Comparison of ENCODE assay signal across 8 mouse cellular contexts in genomic region chr13:20297841-20298240, GRCm38 (mm10).
A peak's percentile ranks its signal among the peaks of the same experiment; 100 is the strongest.
DNase-seq lines count a peak whose midpoint lies in the region; ATAC-seq and TF ChIP-seq lines count a peak whose summit lies in the region.

No protein-coding gene starts in this region.

- no peak overlapping the region for H3K4me3 ChIP-seq in MEL (ENCODE audit: control insufficient read depth in 1 of 2, insufficient read depth in 1 of 2, low read depth in 2 of 2, low read length in 2 of 2)

- peak; percentile 47 for TF ChIP-seq RAD21 in MEL (IDR thresholded peaks at IDR 0.05; ENCODE audit: low read depth, low read length)

- DNase-seq in cerebellum, adult 11 months: peak; percentile 39
- peak; percentile 79 for DNase-seq in MEL (ENCODE audit: low read depth, low spot score)
- peak; percentile 57 for DNase-seq in cerebellum, adult 9-10 months
- peak; percentile 56 to 57 for DNase-seq in frontal cortex, postnatal 25 days (ENCODE audit: low spot score in 2 of 2)
- DNase-seq in layer of hippocampus, adult 18-20 months (ENCODE audit: low spot score in 2 of 2): peak; percentile 28 to 84
- DNase-seq in lung, postnatal 36 days: peak; percentile 83
- DNase-seq in right cerebral cortex, postnatal 10 days (ENCODE audit: low spot score in 2 of 2): peak; percentile 61 to 80

- no peaks in the 10 kb centered on the region for H3K9me3 ChIP-seq in MEL (replicated peaks; ENCODE audit: insufficient read depth, low read length)

- H3K79me2 ChIP-seq in MEL (ENCODE audit: control insufficient read depth, insufficient read depth, low read length, poor library complexity): no peaks in the 10 kb centered on the region

- H3K9ac ChIP-seq in MEL (ENCODE audit: control insufficient read depth, low read depth, low read length, poor library complexity, severe bottlenecking): no peak overlapping the region

- no peak for TF ChIP-seq EP300 in MEL (IDR thresholded peaks at IDR 0.05; ENCODE audit: low read depth in 1 of 2, low read length in 2 of 2)

- peaks cover 0 to 6% of the 10 kb centered on the region in 2 experiments; a peak in 2 of 4 replicates for H3K36me3 ChIP-seq in MEL (ENCODE audit: control insufficient read depth in 1 of 2, insufficient read depth in 2 of 2, low read length in 2 of 2)

- no peak for ATAC-seq in cerebellum, adult (ENCODE audit: insufficient number of reproducible peaks, low FRiP score, low TSS enrichment)

- H3K27ac ChIP-seq in MEL (ENCODE audit: control insufficient read depth, low read depth, low read length): no peak overlapping the region

- H3K4me1 ChIP-seq in MEL (ENCODE audit: control insufficient read depth in 1 of 2, insufficient read depth in 2 of 2, low read length in 2 of 2): peaks cover 0 to 12% of the 10 kb centered on the region in 2 experiments; a peak in 3 of 4 replicates

- TF ChIP-seq CTCF in MEL (IDR thresholded peaks at IDR 0.05 in 2 of 3, conservative IDR thresholded peaks at IDR 0.05 in 1 of 3; ENCODE audit: control insufficient read depth in 1 of 3, insufficient read depth in 1 of 3, low read depth in 2 of 3, low read length in 3 of 3, poor library complexity in 1 of 3, severe bottlenecking in 1 of 3): peak; percentile 71 to 82 (median 73)

- H3K27me3 ChIP-seq in MEL (ENCODE audit: control insufficient read depth in 1 of 2, insufficient read depth in 2 of 2, low read length in 2 of 2): no peaks in the 10 kb centered on the region

- TF ChIP-seq POLR2A in MEL (IDR thresholded peaks at IDR 0.05; ENCODE audit: control insufficient read depth in 1 of 2, insufficient read depth in 1 of 2, low read depth in 1 of 2, low read length in 2 of 2, poor library complexity in 1 of 2): no peak

TF ChIP-seq in MEL, 35 proteins besides CTCF, POLR2A, EP300 and RAD21:
- TF ChIP-seq NELFE (IDR thresholded peaks at IDR 0.05; ENCODE audit: low read depth, low read length): no peak
- TF ChIP-seq SMC3 (IDR thresholded peaks at IDR 0.05; ENCODE audit: low read depth, low read length): peak; percentile 73
- no peak for TF ChIP-seq NRF1 (IDR thresholded peaks at IDR 0.05; ENCODE audit: insufficient read depth, low read depth, low read length, poor library complexity, severe bottlenecking)
- no peak for TF ChIP-seq POLR2AphosphoS5 (IDR thresholded peaks at IDR 0.05; ENCODE audit: borderline replicate concordance, low read depth, low read length)
- no peak for TF ChIP-seq MAZ (IDR thresholded peaks at IDR 0.05; ENCODE audit: low read depth, low read length)
